Mouse (Mus musculus) embryonic facial prominence, embryonic 13.5 days (tissue): ENCODE measurements around the gene Edar. TPM values are rescaled to one million over a fixed set of nuclear protein-coding genes. Genes with fewer than 3 reads are reported as not detected.

Experiments used
- ATAC-seq: fragments of 200-750 bp; cut with Nextera tagmentation; 2 replicates; pipeline ENCODE4 v1.8.0; 2017; ENCODE audit warnings: low read depth; ENCODE audit not compliant: insufficient number of reproducible peaks, insufficient read depth, low FRiP score, low TSS enrichment
- H3K27ac ChIP-seq: fragments of 300-500 bp; sonication (generic); 2 replicates; pipeline ENCODE4 v1.5.1; 2015; ENCODE audit warnings: moderate library complexity, mild to moderate bottlenecking, inconsistent platforms
- H3K27me3 ChIP-seq: fragments of 300-500 bp; sonication (generic); 2 replicates; pipeline ENCODE4 v1.6.1; 2015; ENCODE audit warnings: mild to moderate bottlenecking, inconsistent platforms
- H3K36me3 ChIP-seq: fragments of 300-500 bp; sonication (generic); 2 replicates; pipeline ENCODE4 v1.6.1; 2015; ENCODE audit warnings: mild to moderate bottlenecking, inconsistent platforms
- H3K4me1 ChIP-seq: fragments of 300-500 bp; sonication (generic); 2 replicates; pipeline ENCODE4 v1.6.1; 2015; ENCODE audit warnings: inconsistent platforms
- H3K4me2 ChIP-seq: fragments of 300-500 bp; sonication (generic); 2 replicates; pipeline ENCODE4 v1.6.1; 2015; ENCODE audit warnings: moderate library complexity, mild to moderate bottlenecking, inconsistent platforms
- H3K4me3 ChIP-seq: fragments of 300-500 bp; sonication (generic); 2 replicates; pipeline ENCODE4 v1.5.1; 2015; ENCODE audit warnings: mild to moderate bottlenecking, inconsistent platforms
- H3K9ac ChIP-seq: fragments of 300-500 bp; sonication (generic); 2 replicates; pipeline ENCODE4 v1.6.1; 2015; ENCODE audit warnings: mild to moderate bottlenecking, inconsistent platforms
- H3K9me3 ChIP-seq: fragments of 300-500 bp; sonication (generic); 2 replicates; pipeline ENCODE4 v1.6.1; 2016; ENCODE audit warnings: inconsistent platforms
- WGBS: fragments of 180-500 bp; shearing (Covaris S2); methylation state at CpG from one replicate; pipeline ENCODE4 v1.1.7; 2015; ENCODE audit warnings: mixed read lengths; 5-methylcytosine and 5-hydroxymethylcytosine counted together
- polyA plus RNA-seq: library from polyadenylated mRNA; unstranded; fragments of >200 nt; fragmentation: Nextera tagmentation; extraction: Ambion mirVana; gene quantifications from 2 replicates; pipeline ENCODE4 v1.2.1, GENCODE M21; 2015

The Edar gene
- polyA plus RNA-seq, 1 experiment from 2014 or later, result 3.3 TPM

- Histone ChIP-seq H3K27me3 (no peaks in the 10 kb centered on the region), H3K4me3 (no peak overlapping the region), H3K9ac (no peak overlapping the region), H3K27ac (no peak overlapping the region), H3K4me2 (no peak overlapping the region), H3K4me1 (no peaks in the 10 kb centered on the region), H3K36me3 (no peaks in the 10 kb centered on the region), H3K9me3 (no peaks in the 10 kb centered on the region)
- 62% methylated on average over 5 of the region's 5 CpGs for WGBS
- ATAC-seq, result no peak
These were observed 79.6 kb downstream of the Edar start for GRCm38 (mm10) chr10:58595821-58596220.

DNA sequence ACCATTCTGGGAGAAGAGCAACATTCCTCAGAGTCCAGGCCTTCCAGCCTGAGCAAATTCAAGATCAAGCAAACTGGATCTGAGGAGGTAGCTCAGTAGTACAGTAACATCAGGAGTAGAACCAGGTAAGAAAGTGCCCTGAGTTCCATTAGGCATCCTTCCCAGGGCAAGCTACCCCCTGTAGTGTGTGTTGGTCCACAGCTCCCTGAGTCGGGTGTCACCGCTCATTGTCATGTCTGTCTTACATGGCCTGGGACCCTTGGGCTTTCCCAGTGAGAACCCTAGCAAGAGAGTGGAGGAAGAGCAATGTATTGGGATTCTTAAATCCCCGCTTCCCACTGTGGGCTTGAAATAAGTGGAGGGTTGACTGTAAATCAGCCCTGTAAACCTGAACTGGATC, 80.3 kb downstream of the Edar start:
- Histone ChIP-seq H3K9me3 (no peaks in the 10 kb centered on the region), H3K4me1 (no peaks in the 10 kb centered on the region), H3K36me3 (no peaks in the 10 kb centered on the region), H3K9ac (no peak overlapping the region), H3K27ac (no peak overlapping the region), H3K27me3 (no peaks in the 10 kb centered on the region), H3K4me3 (no peak overlapping the region), H3K4me2 (no peak overlapping the region)
- ATAC-seq, result no peak
- WGBS, result 89% methylated on average over 3 of the region's 3 CpGs

GRCm38 (mm10) chr10:58594486-58594885, 81.0 kb downstream of the Edar start:
- no peak overlapping the region for H3K9ac ChIP-seq
- H3K4me3 ChIP-seq, result no peak overlapping the region
- H3K4me2 ChIP-seq, result no peak overlapping the region
- no peaks in the 10 kb centered on the region for H3K9me3 ChIP-seq
- WGBS, result 79% methylated on average over 3 of the region's 3 CpGs
- no peak for ATAC-seq
- no peaks in the 10 kb centered on the region for H3K4me1 ChIP-seq
- no peak overlapping the region for H3K27ac ChIP-seq
- no peaks in the 10 kb centered on the region for H3K36me3 ChIP-seq
- H3K27me3 ChIP-seq, result no peaks in the 10 kb centered on the region

DNA sequence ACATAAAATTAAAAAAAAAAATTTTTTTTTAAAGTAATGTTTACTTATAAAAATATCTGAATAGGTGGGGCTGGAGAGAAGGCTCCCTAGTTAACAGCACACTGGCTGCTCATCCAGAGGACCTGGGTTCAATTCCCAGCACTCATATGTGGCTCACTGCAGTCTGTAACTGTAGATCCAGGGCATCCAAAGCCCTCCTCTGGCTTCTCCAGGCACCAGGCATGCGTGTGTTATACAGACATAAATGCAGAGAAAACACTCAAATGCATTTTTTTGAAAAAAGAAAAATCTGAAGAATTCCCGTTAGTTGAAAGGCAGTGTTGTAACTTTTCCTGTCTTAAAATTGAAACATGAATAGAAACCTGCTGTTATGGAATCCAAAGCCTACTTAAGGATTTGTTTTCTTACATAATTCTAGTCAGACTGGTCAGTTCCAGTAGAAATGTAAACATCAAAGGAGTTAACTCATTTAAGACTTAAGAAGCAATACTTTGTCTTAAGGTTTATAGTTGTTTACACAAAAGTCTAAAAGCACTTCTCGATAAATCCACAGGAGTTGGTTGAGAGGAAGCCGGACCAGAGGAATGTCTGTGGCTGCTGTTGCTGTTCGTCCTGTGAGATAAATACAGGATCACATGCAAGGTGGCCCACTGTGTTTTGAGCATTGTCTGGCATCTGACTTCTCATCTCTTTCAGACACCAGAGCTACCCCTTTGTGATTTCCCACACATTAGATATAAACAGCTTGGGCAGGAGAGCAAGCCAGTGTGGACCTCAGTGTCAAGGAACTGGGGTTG, 89.8 kb downstream of the Edar start:
- WGBS, result 59% methylated on average over 5 of the region's 5 CpGs

GRCm38 (mm10) chr10:58560521-58560920, 114.9 kb downstream of the Edar start:
- no peaks in the 10 kb centered on the region for H3K4me1 ChIP-seq
- no peak overlapping the region for H3K9ac ChIP-seq
- no peaks in the 10 kb centered on the region for H3K9me3 ChIP-seq
- H3K4me2 ChIP-seq, result no peak overlapping the region
- no peaks in the 10 kb centered on the region for H3K36me3 ChIP-seq
- 89% methylated on average over 6 of the region's 6 CpGs for WGBS
- no peak overlapping the region for H3K27ac ChIP-seq
- H3K27me3 ChIP-seq, result no peaks in the 10 kb centered on the region
- H3K4me3 ChIP-seq, result no peak overlapping the region
- no peak for ATAC-seq

More for the DNA sequence above, 89.8 kb downstream of the Edar start:
- Histone ChIP-seq H3K4me3 (no peak overlapping the region), H3K4me2 (no peak overlapping the region), H3K9me3 (0 out of 2 replicates have a peak, but pooled peaks cover 3% of the 10 kb centered on the region), H3K36me3 (no peaks in the 10 kb centered on the region), H3K27me3 (no peaks in the 10 kb centered on the region), H3K4me1 (no peaks in the 10 kb centered on the region), H3K9ac (no peak overlapping the region), H3K27ac (no peak overlapping the region; the same call in 1 of the 2 replicates)
- ATAC-seq, result no peak

DNA sequence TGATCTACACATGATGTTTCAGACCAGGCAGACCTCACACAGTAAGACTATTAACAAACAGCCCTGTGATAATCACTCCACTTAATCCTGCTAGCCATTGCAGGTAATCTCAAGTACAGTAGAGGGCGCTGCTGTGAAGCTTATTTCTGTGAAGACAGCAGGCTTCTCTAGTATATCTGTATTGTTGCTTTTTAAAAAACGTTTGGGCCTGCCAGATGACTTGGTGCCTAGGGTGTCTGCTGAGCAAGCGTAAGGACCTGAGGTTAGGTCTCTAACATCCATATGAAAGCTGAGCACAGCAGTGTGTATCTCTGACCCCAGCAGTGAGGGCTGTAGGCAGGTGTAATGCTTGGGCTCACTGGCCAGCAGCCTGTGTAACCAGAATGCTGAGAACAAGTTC, 115.6 kb downstream of the Edar start:
- Histone ChIP-seq H3K4me1 (no peaks in the 10 kb centered on the region), H3K27ac (no peak overlapping the region), H3K27me3 (no peaks in the 10 kb centered on the region), H3K4me3 (no peak overlapping the region), H3K9me3 (no peaks in the 10 kb centered on the region), H3K9ac (no peak overlapping the region), H3K4me2 (no peak overlapping the region), H3K36me3 (no peaks in the 10 kb centered on the region)
- no peak for ATAC-seq
- WGBS, result 19% methylated on average over 3 of the region's 3 CpGs

DNA sequence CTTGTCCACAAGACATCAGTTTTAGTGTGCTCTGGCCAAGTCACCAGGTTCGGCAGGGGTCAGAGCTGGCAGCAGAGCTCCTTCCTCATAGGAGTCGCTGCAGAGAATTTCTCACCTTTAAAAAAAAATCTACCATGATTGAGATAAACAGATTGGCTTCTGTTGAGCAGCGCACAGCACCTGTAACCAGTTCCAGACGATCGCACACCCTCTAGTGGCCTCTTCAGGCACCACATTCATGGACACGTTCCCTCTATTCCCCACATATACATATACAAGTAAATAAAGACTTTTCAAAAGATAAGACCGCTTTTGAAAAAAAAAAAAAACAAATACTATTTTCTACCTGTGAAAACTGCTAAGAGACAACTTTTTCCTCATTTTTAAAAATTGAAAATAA, 116.4 kb downstream of the Edar start:
- no peak overlapping the region for H3K4me2 ChIP-seq
- H3K27me3 ChIP-seq, result no peaks in the 10 kb centered on the region
- H3K9me3 ChIP-seq, result no peaks in the 10 kb centered on the region
- no peak overlapping the region for H3K4me3 ChIP-seq
- no peak overlapping the region for H3K27ac ChIP-seq
- H3K9ac ChIP-seq, result no peak overlapping the region
- no peaks in the 10 kb centered on the region for H3K4me1 ChIP-seq
- H3K36me3 ChIP-seq, result no peaks in the 10 kb centered on the region
- ATAC-seq, result no peak
- WGBS, result 27% methylated on average over 7 of the region's 7 CpGs

DNA sequence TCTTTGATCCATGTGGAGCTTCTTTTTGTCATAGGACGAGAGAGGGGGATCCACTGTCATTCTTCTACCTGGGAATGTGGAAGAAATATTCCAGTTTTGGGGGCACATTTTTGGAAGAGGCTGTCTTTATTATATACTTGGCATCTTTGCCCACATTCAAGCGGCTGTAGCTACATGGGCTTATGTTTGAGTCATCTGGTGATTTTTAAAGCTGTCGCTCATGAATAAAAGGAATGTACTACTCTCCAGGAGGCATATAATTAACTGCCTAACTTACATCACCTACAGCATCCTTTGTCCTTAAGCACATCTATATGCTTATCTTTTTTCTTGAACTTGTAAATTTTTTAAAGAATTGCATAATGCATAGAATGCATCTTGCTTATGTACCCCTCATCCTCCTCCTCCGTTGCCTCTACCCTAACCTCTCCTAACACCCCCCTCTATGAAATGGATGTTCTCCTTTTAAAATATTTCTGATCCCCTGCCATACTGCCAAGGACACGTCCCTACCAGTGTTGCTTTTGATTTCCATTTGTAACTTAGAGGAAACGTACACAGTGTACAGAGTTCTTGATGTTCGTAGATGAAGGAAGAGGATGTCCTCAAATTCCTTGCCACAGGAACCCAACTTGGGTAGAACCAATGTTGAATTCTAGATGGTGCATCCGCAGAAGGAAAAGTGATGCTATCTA, 120.6 kb downstream of the Edar start:
- no peak overlapping the region for H3K9ac ChIP-seq
- H3K27me3 ChIP-seq, result no peaks in the 10 kb centered on the region
- no peaks in the 10 kb centered on the region for H3K36me3 ChIP-seq
- 88% methylated on average over 8 of the region's 8 CpGs for WGBS
- no peaks in the 10 kb centered on the region for H3K4me1 ChIP-seq
- H3K4me3 ChIP-seq, result no peak overlapping the region
- H3K27ac ChIP-seq, result no peak overlapping the region
- H3K9me3 ChIP-seq, result no peaks in the 10 kb centered on the region
- no peak overlapping the region for H3K4me2 ChIP-seq
- no peak for ATAC-seq

Other genes with a start within 250 kb of the Edar start
- 24.3 and 27.4 TPM in 2 replicates for gene Ranbp2, start 228.7 kb downstream of the Edar start, polyA plus RNA-seq
- 13.5 and 13.8 TPM in 2 replicates for gene Ccdc138, start 177.7 kb downstream of the Edar start, polyA plus RNA-seq
- not detected in 2 replicates for gene Gm17542, start 42.6 kb upstream of the Edar start, polyA plus RNA-seq
- 2.8 and 3.3 TPM in 2 replicates for gene Sh3rf3, start 137.7 kb upstream of the Edar start, polyA plus RNA-seq